Mouse (Mus musculus) forebrain, embryonic 14.5 days (tissue): ENCODE results near the gene Mogat1. TPM values are rescaled to one million over a fixed set of nuclear protein-coding genes. Genes with fewer than 3 reads are reported as not detected.
A peak's percentile ranks its signal among the peaks of the same experiment; 100 is the strongest.

Experiments
- ATAC-seq: fragments of 200-750 bp; cut with Nextera tagmentation; 2 replicates; pipeline ENCODE4 v1.8.0; 2017; ENCODE audit warnings: mild to moderate bottlenecking, moderate library complexity
- DNase-seq: peaks from one replicate; pipeline ENCODE4 v3.0.0-alpha.2; 2015; ENCODE audit warnings: low spot score
- H3K27ac ChIP-seq: fragments of 300-500 bp; sonication (generic); 2 replicates; pipeline ENCODE4 v1.5.1; 2014; ENCODE audit warnings: low read depth, mild to moderate bottlenecking, control low read depth, low read length, moderate library complexity
- H3K27me3 ChIP-seq: fragments of 300-500 bp; sonication (generic); replicated peaks from 2 replicates; pipeline ENCODE4 v1.6.1; 2014; ENCODE audit warnings: low read length, control low read depth, mixed read lengths; ENCODE audit not compliant: control insufficient read depth, insufficient read depth
- H3K36me3 ChIP-seq: fragments of 300-500 bp; sonication (generic); 2 replicates; pipeline ENCODE4 v1.6.1; 2014; ENCODE audit warnings: low read length, control low read depth; ENCODE audit not compliant: control insufficient read depth, insufficient read depth
- H3K4me1 ChIP-seq: fragments of 300-500 bp; sonication (generic); 2 replicates; pipeline ENCODE4 v1.6.1; 2014; ENCODE audit warnings: antibody characterized with exemption, low read length, control low read depth; ENCODE audit not compliant: control insufficient read depth, insufficient read depth
- H3K4me2 ChIP-seq: fragments of 300-500 bp; sonication (generic); 2 replicates; pipeline ENCODE4 v1.6.1; 2014; ENCODE audit warnings: mild to moderate bottlenecking, control low read depth, low read length
- H3K4me3 ChIP-seq: fragments of 300-500 bp; sonication (generic); 2 replicates; pipeline ENCODE4 v1.5.1; 2014; ENCODE audit warnings: low read depth, low read length, control low read depth
- H3K9ac ChIP-seq: fragments of 300-500 bp; sonication (generic); 2 replicates; pipeline ENCODE4 v1.6.1; 2014; ENCODE audit warnings: mild to moderate bottlenecking, low read length, control low read depth, moderate library complexity
- H3K9me3 ChIP-seq: fragments of 300-500 bp; sonication (generic); replicated peaks from 2 replicates; pipeline ENCODE4 v1.6.1; 2016; ENCODE audit warnings: low read length, control low read depth, mixed read lengths; ENCODE audit not compliant: control insufficient read depth
- WGBS: fragments of 180-500 bp; shearing (Covaris S2); extraction: QIAGEN DNeasy Blood & Tissue Kit; methylation state at CpG from one replicate; pipeline ENCODE4 v1.1.7; 2014; 5-methylcytosine and 5-hydroxymethylcytosine counted together
- polyA plus RNA-seq: library from polyadenylated mRNA; unstranded; fragments of >200 nt; fragmentation: Nextera tagmentation; extraction: Ambion mirVana; gene quantifications from 2 replicates; pipeline ENCODE4 v1.2.1, GENCODE M21; 2014

The Mogat1 gene
- polyA plus RNA-seq, 1 experiment from 2014 or later: not detected

GRCm38 (mm10) chr1:78548961-78549360 is 38.2 kb downstream of the Mogat1 start:
- 51% methylated on average over 6 of the region's 6 CpGs for WGBS
- H3K4me1 ChIP-seq: no peaks in the 10 kb centered on the region
- ATAC-seq (no peak), DNase-seq (no peak)
- H3K27me3 ChIP-seq: no peaks in the 10 kb centered on the region
- H3K9ac ChIP-seq: no peak overlapping the region
- H3K4me2 ChIP-seq: no peak overlapping the region
- no peaks in the 10 kb centered on the region for H3K9me3 ChIP-seq
- no peaks in the 10 kb centered on the region for H3K36me3 ChIP-seq
- no peak overlapping the region for H3K27ac ChIP-seq
- H3K4me3 ChIP-seq: no peak overlapping the region

- Histone ChIP-seq H3K27ac (no peak overlapping the region), H3K4me3 (no peak overlapping the region), H3K36me3 (no peaks in the 10 kb centered on the region), H3K9me3 (no peaks in the 10 kb centered on the region), H3K27me3 (no peaks in the 10 kb centered on the region), H3K9ac (no peak overlapping the region), H3K4me2 (no peak overlapping the region), H3K4me1 (no peaks in the 10 kb centered on the region)
- DNase-seq (no peak), ATAC-seq (no peak)
- WGBS: 83% methylated on average over 8 of the region's 8 CpGs
Measured at GRCm38 (mm10) chr1:78554012-78554666, 43.3 kb downstream of the Mogat1 start.

GRCm38 (mm10) chr1:78566963-78567362 is 56.2 kb downstream of the Mogat1 start:
- 41% methylated on average over 2 of the region's 2 CpGs for WGBS
- Histone ChIP-seq H3K4me1 (no peaks in the 10 kb centered on the region), H3K27ac (no peak overlapping the region), H3K4me3 (no peak overlapping the region), H3K4me2 (no peak overlapping the region), H3K9ac (no peak overlapping the region), H3K9me3 (peaks cover 3% of the 10 kb centered on the region; the same call in 1 of the 2 replicates), H3K36me3 (no peaks in the 10 kb centered on the region), H3K27me3 (no peaks in the 10 kb centered on the region)
- no peak for DNase-seq
- no peak for ATAC-seq

- no peak overlapping the region for H3K4me2 ChIP-seq
- no peak overlapping the region for H3K4me3 ChIP-seq
- no peak for ATAC-seq
- no peak for DNase-seq
- H3K9me3 ChIP-seq: peaks cover 3% of the 10 kb centered on the region; the same call in 1 of the 2 replicates
- H3K4me1 ChIP-seq: no peaks in the 10 kb centered on the region
- no peaks in the 10 kb centered on the region for H3K36me3 ChIP-seq
- H3K27ac ChIP-seq: no peak overlapping the region
- 5% methylated on average over 6 of the region's 6 CpGs for WGBS
- no peaks in the 10 kb centered on the region for H3K27me3 ChIP-seq
- H3K9ac ChIP-seq: no peak overlapping the region
Measured at GRCm38 (mm10) chr1:78567421-78567820, 56.6 kb downstream of the Mogat1 start.

GRCm38 (mm10) chr1:78567834-78568507 is 57.2 kb downstream of the Mogat1 start:
- H3K27me3 ChIP-seq: no peaks in the 10 kb centered on the region
- no peak for DNase-seq

GRCm38 (mm10) chr1:78569617-78570016 is 58.8 kb downstream of the Mogat1 start:
- DNase-seq (no peak), ATAC-seq (no peak)
- Histone ChIP-seq H3K27me3 (no peaks in the 10 kb centered on the region), H3K4me3 (no peak overlapping the region), H3K4me2 (no peak overlapping the region), H3K9ac (no peak overlapping the region), H3K36me3 (no peaks in the 10 kb centered on the region), H3K4me1 (no peaks in the 10 kb centered on the region), H3K9me3 (peaks cover 3% of the 10 kb centered on the region; the same call in 1 of the 2 replicates), H3K27ac (no peak overlapping the region)
- 71% methylated on average over 5 of the region's 5 CpGs for WGBS

More at GRCm38 (mm10) chr1:78567834-78568507, 57.2 kb downstream of the Mogat1 start:
- no peak for ATAC-seq
- no peak overlapping the region for H3K4me2 ChIP-seq
- H3K36me3 ChIP-seq: no peaks in the 10 kb centered on the region
- WGBS: 14% methylated on average over 8 of the region's 8 CpGs
- H3K27ac ChIP-seq: no peak overlapping the region
- no peak overlapping the region for H3K4me3 ChIP-seq
- peaks cover 3% of the 10 kb centered on the region; the same call in 1 of the 2 replicates for H3K9me3 ChIP-seq
- no peak overlapping the region for H3K9ac ChIP-seq
- H3K4me1 ChIP-seq: no peaks in the 10 kb centered on the region

GRCm38 (mm10) chr1:78585080-78585479 is 74.3 kb downstream of the Mogat1 start:
- H3K4me2 ChIP-seq: no peak overlapping the region
- peak; percentile 15 for DNase-seq
- H3K27me3 ChIP-seq: no peaks in the 10 kb centered on the region
- H3K27ac ChIP-seq: no peak overlapping the region
- H3K36me3 ChIP-seq: no peaks in the 10 kb centered on the region
- ATAC-seq: no peak
- H3K4me3 ChIP-seq: no peak overlapping the region
- WGBS: 90% methylated on average over 2 of the region's 2 CpGs
- no peaks in the 10 kb centered on the region for H3K4me1 ChIP-seq
- no peak overlapping the region for H3K9ac ChIP-seq
- H3K9me3 ChIP-seq: no peaks in the 10 kb centered on the region

- Histone ChIP-seq H3K27ac (no peak overlapping the region), H3K4me3 (no peak overlapping the region), H3K36me3 (no peaks in the 10 kb centered on the region), H3K9me3 (no peaks in the 10 kb centered on the region), H3K9ac (no peak overlapping the region), H3K4me2 (no peak overlapping the region), H3K4me1 (no peaks in the 10 kb centered on the region), H3K27me3 (no peaks in the 10 kb centered on the region)
- no peak for ATAC-seq
- WGBS: 61% methylated on average over 4 of the region's 4 CpGs
- DNase-seq: no peak
Measured at GRCm38 (mm10) chr1:78586986-78587385, 76.2 kb downstream of the Mogat1 start.
